Mouse (Mus musculus): Measurements from ENCODE around the gene Gm45062. TPM values are rescaled to one million over a fixed set of nuclear protein-coding genes. Genes with fewer than 3 reads are reported as not detected.

The Gm45062 gene
- polyA plus RNA-seq, 1 experiment from 2014 or later = 1.4 TPM

DNA sequence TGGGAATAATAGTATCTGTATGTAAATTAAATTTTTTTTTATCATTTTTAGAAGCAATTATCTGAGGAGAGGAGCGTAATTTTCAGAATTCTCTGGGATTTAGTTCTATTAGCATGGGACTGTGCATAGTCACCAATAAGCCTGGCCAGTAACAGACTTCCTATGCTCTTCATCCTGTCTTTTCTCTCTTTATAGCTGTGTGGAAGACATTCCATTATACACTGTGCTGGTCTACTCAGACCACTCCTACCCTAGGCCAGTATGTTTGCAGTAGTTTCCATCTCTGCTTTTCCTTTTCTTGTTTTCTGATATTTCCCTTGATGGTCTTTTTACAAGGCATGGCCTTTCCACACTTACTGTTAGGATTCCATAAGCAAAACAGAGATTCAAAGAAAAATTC is 74.1 kb downstream of the Gm45062 start:
- no peak overlapping the region for H3K4me3 ChIP-seq
- 86% methylated on average over 1 of the region's 1 CpGs for WGBS (ENCODE audit: insufficient replicate concordance)
- H3K9me3 ChIP-seq (replicated peaks) = no peaks in the 10 kb centered on the region
- H3K27me3 ChIP-seq (replicated peaks) = no peaks in the 10 kb centered on the region
- no peaks in the 10 kb centered on the region for H3K36me3 ChIP-seq
- no peak overlapping the region for H3K4me2 ChIP-seq
- H3K4me1 ChIP-seq = no peaks in the 10 kb centered on the region
- no peak overlapping the region for H3K27ac ChIP-seq
- H3K9ac ChIP-seq = no peak overlapping the region
- ATAC-seq = no peak

DNA sequence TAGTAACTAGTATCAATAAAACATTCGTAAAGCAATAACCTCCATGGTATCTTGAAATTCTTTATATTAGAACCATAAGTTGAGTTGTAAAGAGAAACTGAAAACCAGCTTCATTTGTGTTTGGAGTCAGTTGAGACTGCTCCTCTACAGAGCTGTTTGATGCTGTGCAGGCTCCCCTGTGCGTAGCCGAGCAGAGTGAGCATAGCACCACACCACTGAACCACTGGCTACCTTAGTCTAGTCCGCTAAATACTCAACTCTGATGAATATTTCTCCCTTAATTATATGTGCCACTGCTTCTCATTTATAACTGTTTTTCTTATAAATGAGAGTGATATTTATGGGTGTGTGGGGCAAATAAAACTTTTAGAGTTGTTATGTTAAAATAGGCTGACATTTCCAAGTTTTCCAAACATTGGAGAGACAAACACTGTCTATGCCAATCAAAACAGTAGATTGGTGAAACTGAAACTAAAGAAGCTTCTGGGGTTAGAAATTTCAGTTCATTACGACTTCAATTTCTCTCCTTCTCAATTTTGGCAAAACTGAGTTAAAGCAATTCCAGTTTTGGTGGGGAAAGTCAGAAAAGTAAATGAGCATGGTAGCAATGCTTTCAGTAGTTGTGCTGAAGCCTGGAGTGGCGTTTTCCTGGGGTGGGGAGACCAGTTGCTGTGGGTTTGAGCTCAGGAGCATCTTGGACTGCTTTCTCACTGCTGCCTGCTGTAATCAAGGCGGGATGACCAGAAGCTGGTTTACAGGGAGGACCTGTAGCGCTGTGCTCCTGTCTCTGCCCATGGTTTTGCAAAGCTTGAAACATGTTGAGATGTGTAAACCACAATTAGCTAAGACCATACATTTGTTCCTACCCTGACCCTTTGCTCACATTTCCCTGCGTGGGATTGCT is 77.5 kb downstream of the Gm45062 start:
- Histone ChIP-seq H3K4me2 (no peak overlapping the region), H3K36me3 (no peaks in the 10 kb centered on the region), H3K9me3 (replicated peaks) (no peaks in the 10 kb centered on the region), H3K4me1 (no peaks in the 10 kb centered on the region), H3K4me3 (no peak overlapping the region), H3K27ac (no peak overlapping the region), H3K9ac (no peak overlapping the region), H3K27me3 (replicated peaks) (no peaks in the 10 kb centered on the region)
- no peak for ATAC-seq
- WGBS (ENCODE audit: insufficient replicate concordance) = 69% methylated on average over 9 of the region's 9 CpGs

DNA sequence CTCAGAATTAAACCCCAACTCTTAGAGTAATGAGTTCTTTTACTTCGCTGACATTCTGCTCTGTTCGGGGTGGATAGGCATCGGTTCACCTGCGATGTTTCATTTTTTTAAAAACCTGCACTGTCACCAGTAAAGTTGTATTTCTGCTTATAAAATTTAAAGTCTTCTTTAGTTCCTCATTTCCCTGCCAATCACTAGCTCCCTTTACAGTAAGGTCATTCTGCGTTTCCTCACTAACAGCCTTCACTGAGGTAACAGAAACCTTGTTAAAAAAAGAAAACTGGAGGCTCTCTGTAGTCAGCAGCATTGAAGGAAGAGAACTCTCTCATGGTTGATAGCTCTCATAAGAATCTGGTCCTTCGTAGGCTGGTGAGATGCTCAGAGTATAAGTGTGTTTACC is 80.2 kb downstream of the Gm45062 start:
- whole genome bisulfite sequencing (ENCODE audit: insufficient replicate concordance) = 80% methylated on average over 6 of the region's 6 CpGs

GRCm38 (mm10) chr6:8343271-8343670 is 84.0 kb downstream of the Gm45062 start:
- peak overlapping the region; percentile 62 for H3K27ac ChIP-seq
- 42% methylated on average over 4 of the region's 4 CpGs for WGBS (ENCODE audit: insufficient replicate concordance)
- peak overlapping the region; percentile 22; the same call in 1 of the 2 replicates for H3K9ac ChIP-seq
- H3K4me3 ChIP-seq = 0 out of 2 replicates have a peak overlapping the region, but pooled peaks have one; percentile 16
- H3K4me1 ChIP-seq = peaks cover 40% of the 10 kb centered on the region
- peak; percentile 72 for ATAC-seq
- peak overlapping the region; percentile 53 for H3K4me2 ChIP-seq
- no peaks in the 10 kb centered on the region for H3K27me3 ChIP-seq (replicated peaks)
- H3K36me3 ChIP-seq = no peaks in the 10 kb centered on the region
- H3K9me3 ChIP-seq (replicated peaks) = no peaks in the 10 kb centered on the region

More for the DNA sequence above, 80.2 kb downstream of the Gm45062 start:
- Histone ChIP-seq H3K9ac (no peak overlapping the region), H3K27me3 (replicated peaks) (no peaks in the 10 kb centered on the region), H3K36me3 (no peaks in the 10 kb centered on the region), H3K4me1 (peaks cover 16% of the 10 kb centered on the region), H3K4me2 (no peak overlapping the region), H3K9me3 (replicated peaks) (no peaks in the 10 kb centered on the region), H3K4me3 (no peak overlapping the region), H3K27ac (no peak overlapping the region)
- no peak for ATAC-seq

DNA sequence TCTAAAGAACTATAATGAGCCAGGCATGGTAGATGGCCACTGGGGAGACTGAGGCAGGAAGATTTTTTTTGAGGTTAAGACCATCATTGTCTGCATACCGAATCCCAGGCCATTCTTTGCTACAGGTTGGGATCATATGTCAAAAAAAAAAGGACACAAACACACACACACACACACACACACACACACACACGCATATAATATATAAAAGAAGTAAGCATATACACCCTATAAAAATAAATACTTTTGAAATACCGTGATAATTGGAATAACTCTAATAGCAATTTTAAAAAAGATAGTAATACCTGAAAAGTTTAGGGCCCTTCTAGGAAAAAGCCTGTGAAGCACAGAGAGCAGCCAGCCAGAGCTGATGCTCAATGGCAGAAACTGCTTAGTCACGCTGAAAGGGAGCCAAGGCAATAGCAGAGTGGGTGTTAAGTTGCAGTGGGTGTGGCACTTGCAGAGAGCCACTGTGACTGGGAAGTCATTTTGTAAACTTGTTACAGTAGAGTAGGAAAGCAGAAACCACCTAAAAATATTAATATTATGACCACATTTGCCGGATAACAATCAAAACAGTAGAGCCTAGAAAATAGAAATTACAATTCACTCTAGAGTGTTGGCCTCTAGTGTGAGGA is 86.1 kb downstream of the Gm45062 start:
- H3K4me2 ChIP-seq = peak overlapping the region; percentile 37
- peak overlapping the region; percentile 80 for H3K27ac ChIP-seq
- H3K4me3 ChIP-seq = no peak overlapping the region
- 43% methylated on average over 5 of the region's 5 CpGs for WGBS (ENCODE audit: insufficient replicate concordance)
- no peaks in the 10 kb centered on the region for H3K9me3 ChIP-seq (replicated peaks)
- peaks cover 55% of the 10 kb centered on the region for H3K4me1 ChIP-seq
- ATAC-seq = peak; percentile 96
- H3K27me3 ChIP-seq (replicated peaks) = no peaks in the 10 kb centered on the region
- peak overlapping the region; percentile 35; the same call in 1 of the 2 replicates for H3K9ac ChIP-seq
- no peaks in the 10 kb centered on the region for H3K36me3 ChIP-seq

- 0 out of 2 replicates have a peak overlapping the region, but pooled peaks have one; percentile 56 for H3K27ac ChIP-seq
- H3K4me1 ChIP-seq = peaks cover 58% of the 10 kb centered on the region
Observed at GRCm38 (mm10) chr6:8347154-8347553, 87.9 kb downstream of the Gm45062 start.

DNA sequence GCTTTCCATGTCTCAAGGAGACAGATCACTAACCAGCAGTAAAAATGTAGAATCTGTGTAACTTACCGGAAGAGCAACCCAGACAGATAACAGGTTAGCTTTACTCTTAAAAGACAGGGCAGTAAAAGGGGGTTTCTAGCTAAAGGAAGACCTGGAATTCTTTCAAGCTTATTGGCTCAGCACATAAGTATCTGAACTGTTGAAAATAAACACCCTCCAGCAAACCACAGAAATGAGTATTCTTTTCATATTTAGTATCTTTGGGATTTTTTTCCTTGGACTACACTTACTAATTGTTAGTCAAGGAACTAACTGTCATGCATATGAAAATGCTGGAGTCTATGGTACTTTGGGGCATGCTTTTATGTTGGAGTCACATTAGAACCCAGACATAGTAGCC is 89.1 kb downstream of the Gm45062 start:
- 79% methylated on average over 1 of the region's 1 CpGs for WGBS (ENCODE audit: insufficient replicate concordance)
- no peak for ATAC-seq
- H3K27me3 ChIP-seq (replicated peaks) = no peaks in the 10 kb centered on the region
- H3K4me3 ChIP-seq = no peak overlapping the region
- H3K36me3 ChIP-seq = no peaks in the 10 kb centered on the region
- H3K9me3 ChIP-seq (replicated peaks) = no peaks in the 10 kb centered on the region
- no peak overlapping the region for H3K4me2 ChIP-seq
- H3K27ac ChIP-seq = no peak overlapping the region
- H3K9ac ChIP-seq = no peak overlapping the region
- H3K4me1 ChIP-seq = peaks cover 52% of the 10 kb centered on the region

More at GRCm38 (mm10) chr6:8347154-8347553, 87.9 kb downstream of the Gm45062 start:
- Histone ChIP-seq H3K4me2 (no peak overlapping the region), H3K4me3 (no peak overlapping the region), H3K36me3 (no peaks in the 10 kb centered on the region), H3K9ac (no peak overlapping the region), H3K9me3 (replicated peaks) (no peaks in the 10 kb centered on the region), H3K27me3 (replicated peaks) (no peaks in the 10 kb centered on the region)
- ATAC-seq = no peak
- WGBS (ENCODE audit: insufficient replicate concordance) = 78% methylated on average over 2 of the region's 2 CpGs

DNA sequence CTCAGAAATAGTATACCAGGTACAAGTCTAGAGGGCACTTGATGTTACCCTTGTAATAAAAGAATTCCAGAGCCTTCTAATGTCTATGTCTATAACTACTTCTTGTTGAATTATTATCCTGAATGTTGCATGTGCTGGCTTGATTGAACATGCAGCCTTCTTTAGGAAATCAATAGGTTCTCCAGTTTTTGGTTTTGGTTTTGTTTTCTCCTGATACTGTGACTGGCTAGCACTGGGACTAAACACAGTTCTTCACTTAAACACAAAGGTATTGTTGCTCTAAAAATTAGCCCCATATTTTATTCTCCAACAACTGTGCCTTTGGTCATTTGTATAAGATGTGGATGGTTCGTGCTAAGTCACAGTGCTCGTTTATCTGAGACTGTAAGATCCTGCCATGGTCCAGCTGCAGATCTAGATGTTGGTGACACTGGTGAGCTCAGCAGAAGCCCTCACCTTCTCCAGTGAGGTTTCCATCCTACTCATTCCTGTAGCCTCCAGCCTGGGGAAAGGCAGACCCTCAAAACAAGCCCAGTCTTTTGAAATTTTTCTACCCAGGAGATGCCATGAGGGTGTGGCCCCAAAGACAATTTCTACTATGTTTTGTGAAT is 89.9 kb downstream of the Gm45062 start:
- Histone ChIP-seq H3K9ac (no peak overlapping the region), H3K27ac (peak overlapping the region; percentile 59), H3K4me1 (peaks cover 44% of the 10 kb centered on the region)

DNA sequence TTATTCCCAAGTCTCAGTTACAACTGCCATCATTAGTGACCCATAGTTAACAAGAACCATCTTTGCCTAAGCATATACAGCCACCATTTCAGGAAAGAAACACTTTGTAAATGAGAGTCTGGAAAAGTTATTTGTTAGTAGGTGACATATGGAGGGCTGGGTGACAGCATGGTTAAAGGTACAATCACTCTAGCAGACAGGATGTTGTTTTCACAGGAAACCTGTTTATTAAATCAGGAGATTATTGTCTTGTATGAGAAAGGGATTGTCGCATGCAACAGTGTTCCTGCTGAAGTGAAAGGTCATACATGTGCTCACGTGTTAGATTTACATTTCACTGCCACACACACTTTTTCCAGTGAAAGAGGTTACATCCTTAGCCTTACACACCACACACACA is 92.3 kb downstream of the Gm45062 start:
- peaks cover 29% of the 10 kb centered on the region for H3K4me1 ChIP-seq
- no peak overlapping the region for H3K4me3 ChIP-seq
- no peaks in the 10 kb centered on the region for H3K36me3 ChIP-seq
- H3K9ac ChIP-seq = no peak overlapping the region
- no peak for ATAC-seq
- no peaks in the 10 kb centered on the region for H3K27me3 ChIP-seq (replicated peaks)
- H3K4me2 ChIP-seq = no peak overlapping the region
- 89% methylated on average over 2 of the region's 2 CpGs for WGBS (ENCODE audit: insufficient replicate concordance)
- H3K9me3 ChIP-seq (replicated peaks) = no peaks in the 10 kb centered on the region
- no peak overlapping the region for H3K27ac ChIP-seq

More for the DNA sequence above, 89.9 kb downstream of the Gm45062 start:
- Histone ChIP-seq H3K4me3 (no peak overlapping the region), H3K9me3 (replicated peaks) (no peaks in the 10 kb centered on the region), H3K4me2 (peak overlapping the region; percentile 41), H3K27me3 (replicated peaks) (no peaks in the 10 kb centered on the region), H3K36me3 (no peaks in the 10 kb centered on the region)
- 42% methylated on average over 2 of the region's 2 CpGs for WGBS (ENCODE audit: insufficient replicate concordance)
- ATAC-seq = peak; percentile 81

DNA sequence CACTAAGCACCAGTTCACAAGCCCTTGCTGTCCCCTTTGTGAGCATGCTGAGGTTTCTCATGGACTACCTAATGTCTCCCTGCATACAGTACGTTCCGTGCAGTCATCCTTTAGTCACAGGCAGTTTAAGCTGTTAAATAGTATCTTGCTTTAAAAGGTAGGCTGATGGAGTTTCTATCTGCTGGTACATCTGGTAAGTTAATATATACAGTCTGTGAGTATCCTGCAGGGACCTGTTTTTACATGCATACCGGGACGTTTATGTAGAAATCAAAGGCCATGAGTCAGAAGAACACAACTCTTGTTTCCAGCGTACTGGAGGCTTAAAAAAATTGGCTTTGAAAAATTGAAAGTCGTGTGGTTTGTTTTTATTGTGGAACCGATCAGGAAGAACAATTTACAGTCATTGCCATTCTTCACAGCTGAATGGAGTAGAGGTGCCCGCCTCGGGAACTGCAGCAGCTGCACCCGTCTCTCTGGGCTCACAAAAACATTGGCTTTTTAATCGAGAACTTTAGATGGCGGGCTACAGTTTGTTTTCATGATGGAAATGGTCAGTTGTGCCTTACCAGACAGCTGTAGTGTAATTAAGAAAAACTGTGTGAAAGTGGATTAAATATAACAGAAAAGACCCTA is 93.4 kb downstream of the Gm45062 start:
- no peak overlapping the region for H3K4me3 ChIP-seq
- no peaks in the 10 kb centered on the region for H3K9me3 ChIP-seq (replicated peaks)
- no peak overlapping the region for H3K27ac ChIP-seq
- peaks cover 19% of the 10 kb centered on the region for H3K4me1 ChIP-seq
- no peaks in the 10 kb centered on the region for H3K27me3 ChIP-seq (replicated peaks)
- H3K36me3 ChIP-seq = no peaks in the 10 kb centered on the region
- no peak for ATAC-seq
- no peak overlapping the region for H3K4me2 ChIP-seq
- WGBS (ENCODE audit: insufficient replicate concordance) = 80% methylated on average over 12 of the region's 12 CpGs
- no peak overlapping the region for H3K9ac ChIP-seq

GRCm38 (mm10) chr6:8353461-8353860 is 94.2 kb downstream of the Gm45062 start:
- Histone ChIP-seq H3K27ac (no peak overlapping the region), H3K4me2 (no peak overlapping the region), H3K9me3 (replicated peaks) (no peaks in the 10 kb centered on the region), H3K36me3 (no peaks in the 10 kb centered on the region), H3K4me3 (no peak overlapping the region), H3K27me3 (replicated peaks) (no peaks in the 10 kb centered on the region), H3K9ac (no peak overlapping the region), H3K4me1 (peaks cover 16% of the 10 kb centered on the region)
- ATAC-seq = no peak
- WGBS (ENCODE audit: insufficient replicate concordance) = 81% methylated on average over 4 of the region's 4 CpGs

Data from liver, embryonic 12.5 days (tissue).